Mouse (Mus musculus): ENCODE measurements around the gene Xlr4b. TPM values are rescaled to one million over a fixed set of nuclear protein-coding genes. Genes with fewer than 3 reads are reported as not detected.
A peak's percentile ranks its signal among the peaks of the same experiment; 100 is the strongest.
"Not testable (repeated sequence)": the region's sequence is repeated elsewhere in the genome, so short reads cannot be mapped to it uniquely, and the experiment has no call there.

The Xlr4b gene
- polyA plus RNA-seq (2015; fragmentation: Nextera tagmentation; extraction: Ambion mirVana): 0.34 and 0.50 TPM in 2 replicates

DNA sequence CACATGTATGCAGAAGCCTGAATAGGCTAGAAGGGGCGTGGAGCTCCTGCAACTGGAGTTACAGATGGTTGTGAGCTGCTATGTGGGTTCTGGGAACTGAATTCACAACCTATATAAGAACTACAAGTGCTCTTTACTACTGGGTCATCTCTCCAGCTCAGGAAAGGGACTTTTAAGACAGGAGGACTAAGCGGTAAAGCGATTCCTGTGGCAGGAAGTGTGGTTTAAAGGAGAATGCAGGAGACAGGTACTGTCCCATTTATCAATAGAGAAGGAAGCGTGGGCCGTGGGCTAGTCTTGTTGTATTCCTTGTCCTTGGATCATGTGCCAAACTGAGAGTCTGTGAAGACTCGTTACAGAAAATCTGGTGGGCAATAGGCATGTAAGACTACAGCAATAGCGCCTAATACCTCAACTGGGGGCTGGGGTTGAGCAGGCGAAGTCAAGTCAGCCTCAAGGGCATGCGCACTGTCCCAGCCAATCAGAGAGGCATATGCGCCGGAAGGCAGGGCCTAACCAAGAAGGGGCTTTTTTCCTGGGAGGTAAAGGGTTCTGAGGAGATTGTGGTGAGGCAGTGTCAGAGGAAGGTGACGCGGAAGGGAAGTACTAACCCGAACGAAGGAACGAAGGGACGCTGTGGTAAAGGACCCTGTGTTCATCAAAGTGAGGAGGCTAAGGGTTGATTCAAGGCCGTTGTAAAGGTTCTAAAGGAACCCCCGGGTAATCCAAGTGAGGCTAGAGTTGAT is at the start of gene Xlr4b:
Gene Xlr4b (plus strand): TSS at position 515 of the 746 bp plus-strand sequence.
- not testable (repeated sequence) for H3K4me2 ChIP-seq (replicated peaks); H3K36me3 ChIP-seq; H3K27me3 ChIP-seq; H3K4me1 ChIP-seq; H3K4me3 ChIP-seq; H3K27ac ChIP-seq (replicated peaks); H3K9ac ChIP-seq (replicated peaks); H3K9me3 ChIP-seq; ATAC-seq (replicated peaks)
- WGBS: 82% methylated on average over 19 of the region's 19 CpGs

DNA sequence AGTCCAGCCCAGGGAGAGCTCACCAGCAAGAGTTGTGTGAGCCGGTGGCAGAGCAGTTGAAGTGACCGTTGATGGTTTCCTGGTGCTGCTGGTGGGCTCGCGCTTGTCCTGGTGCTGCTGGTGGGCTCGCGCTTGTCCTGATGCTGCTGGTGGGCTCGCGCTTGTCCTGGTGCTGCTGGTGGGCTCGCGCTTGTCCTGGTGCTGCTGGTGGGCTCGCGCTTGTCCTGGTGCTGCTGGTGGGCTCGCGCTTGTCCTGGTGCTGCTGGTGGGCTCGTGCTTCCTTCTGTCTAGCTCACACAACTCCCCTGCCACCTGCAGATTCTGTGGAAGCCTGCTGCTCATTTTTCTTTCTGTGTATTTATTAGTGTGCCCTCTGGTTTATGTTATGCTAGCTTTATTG is 37.2 kb upstream of the Xlr4b start, which contains the start of gene Spin2d:
Gene Spin2d (minus strand): TSS at position 101 of the 400 bp plus-strand sequence.
- not testable (repeated sequence) for H3K4me3 ChIP-seq; H3K9me3 ChIP-seq; H3K4me2 ChIP-seq (replicated peaks); H3K9ac ChIP-seq (replicated peaks); H3K27me3 ChIP-seq; H3K36me3 ChIP-seq; H3K27ac ChIP-seq (replicated peaks); ATAC-seq (replicated peaks); H3K4me1 ChIP-seq
- 83% methylated on average over 7 of the region's 15 CpGs for WGBS

DNA sequence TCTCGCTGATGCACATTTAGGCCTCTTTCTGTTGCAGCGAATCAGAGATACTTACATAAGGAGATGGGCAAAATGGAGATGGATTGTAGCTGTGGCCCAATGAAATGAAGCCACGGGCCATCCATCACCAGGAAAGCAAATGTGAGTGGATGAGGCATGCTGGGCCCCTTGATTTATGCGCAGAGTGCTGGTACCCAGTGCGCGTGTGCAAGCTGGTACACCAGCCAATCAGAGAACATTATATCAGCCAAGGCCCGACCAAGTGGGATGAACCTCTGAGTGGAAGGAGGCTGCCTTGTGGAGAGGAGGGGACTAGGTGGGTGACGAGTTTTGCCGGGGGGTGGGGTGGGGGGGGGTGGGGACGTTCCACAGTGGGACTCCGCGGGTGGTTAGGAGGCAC is 22.2 kb upstream of the Xlr4b start, which contains the start of gene Xlr3b:
Gene Xlr3b (plus strand): TSS at position 274 of the 400 bp plus-strand sequence.
- not testable (repeated sequence) for H3K4me2 ChIP-seq (replicated peaks); H3K9me3 ChIP-seq; H3K4me3 ChIP-seq; H3K9ac ChIP-seq (replicated peaks); H3K36me3 ChIP-seq; H3K4me1 ChIP-seq; H3K27me3 ChIP-seq; H3K27ac ChIP-seq (replicated peaks)
- ATAC-seq (replicated peaks): peak; percentile 57
- WGBS: 81% methylated on average over 12 of the region's 12 CpGs

DNA sequence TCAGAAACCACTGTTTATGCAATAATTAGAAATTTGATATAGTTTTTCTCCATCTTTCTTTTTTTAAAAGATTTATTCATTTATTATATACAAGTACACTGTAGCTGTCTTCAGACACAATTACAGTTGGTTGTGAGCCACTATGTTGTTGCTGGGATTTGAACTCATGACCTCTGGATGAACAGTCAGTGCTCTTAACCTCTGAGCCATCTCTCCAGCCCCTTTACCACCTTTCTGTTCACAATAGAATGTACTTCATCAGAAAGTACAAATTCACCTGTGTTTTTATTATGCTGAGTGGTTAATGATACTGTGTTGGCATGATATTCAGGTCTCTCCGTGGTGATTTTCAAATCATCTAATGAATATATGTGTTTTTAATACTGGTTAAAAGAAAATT is 11.2 kb downstream of the Xlr4b start:
- Histone ChIP-seq H3K4me1 (no peaks in the 10 kb centered on the region), H3K4me3 (no peak overlapping the region), H3K9me3 (no peaks in the 10 kb centered on the region), H3K27ac (replicated peaks) (no peak overlapping the region), H3K9ac (replicated peaks) (no peak overlapping the region), H3K4me2 (replicated peaks) (no peak overlapping the region), H3K27me3 (no peaks in the 10 kb centered on the region), H3K36me3 (no peaks in the 10 kb centered on the region)
- ATAC-seq (replicated peaks): no peak
- WGBS: 37% methylated on average over 1 of the region's 1 CpGs

DNA sequence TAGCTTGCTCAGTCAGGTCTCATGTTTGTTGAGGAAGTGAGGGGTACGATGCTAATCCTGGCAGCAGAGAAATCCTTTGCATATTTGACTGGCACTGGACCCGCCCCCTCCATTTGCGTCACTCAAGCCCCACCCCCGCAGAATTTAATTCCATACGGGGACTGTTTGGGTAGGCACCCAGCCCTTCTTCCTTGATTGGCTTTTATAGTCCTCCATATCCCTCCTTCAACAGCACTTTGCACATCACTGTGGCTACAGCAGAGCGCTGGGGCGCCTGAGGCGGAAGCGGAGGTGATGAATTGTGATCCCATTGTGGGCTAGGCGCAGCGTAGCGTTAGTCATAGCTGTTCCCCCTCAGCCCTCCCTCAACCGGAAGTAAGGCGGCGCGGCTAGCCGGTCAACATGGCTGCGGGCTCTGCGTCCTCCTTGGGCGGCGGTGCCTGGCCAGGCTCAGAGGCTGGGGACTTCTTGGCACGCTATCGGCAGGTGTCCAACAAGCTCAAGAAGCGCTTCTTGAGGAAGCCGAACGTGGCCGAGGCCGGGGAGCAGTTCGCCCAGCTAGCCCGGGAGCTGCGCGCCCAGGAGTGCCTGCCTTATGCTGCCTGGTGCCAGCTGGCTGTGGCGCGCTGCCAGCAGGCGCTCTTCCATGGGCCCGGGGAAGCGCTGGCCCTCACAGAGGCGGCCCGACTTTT is 13.9 kb downstream of the Xlr4b start, which contains the start of gene F8a:
Gene F8a (plus strand): TSS at position 378 of the 692 bp plus-strand sequence.
- peak within 1 kb of the TSS; percentile 97 for H3K27ac ChIP-seq (replicated peaks)
- no peaks in the 10 kb centered on the region for H3K9me3 ChIP-seq
- 24% methylated on average over 36 of the region's 39 CpGs for WGBS
- peak within 1 kb of the TSS; percentile 65 for H3K4me2 ChIP-seq (replicated peaks)
- no peaks in the 10 kb centered on the region for H3K4me1 ChIP-seq
- H3K9ac ChIP-seq (replicated peaks): peak within 1 kb of the TSS; percentile 75
- H3K36me3 ChIP-seq: no peaks in the 10 kb centered on the region
- H3K27me3 ChIP-seq: no peaks in the 10 kb centered on the region
- peak; percentile 97 for ATAC-seq (replicated peaks)
- peak within 1 kb of the TSS; percentile 67 for H3K4me3 ChIP-seq

DNA sequence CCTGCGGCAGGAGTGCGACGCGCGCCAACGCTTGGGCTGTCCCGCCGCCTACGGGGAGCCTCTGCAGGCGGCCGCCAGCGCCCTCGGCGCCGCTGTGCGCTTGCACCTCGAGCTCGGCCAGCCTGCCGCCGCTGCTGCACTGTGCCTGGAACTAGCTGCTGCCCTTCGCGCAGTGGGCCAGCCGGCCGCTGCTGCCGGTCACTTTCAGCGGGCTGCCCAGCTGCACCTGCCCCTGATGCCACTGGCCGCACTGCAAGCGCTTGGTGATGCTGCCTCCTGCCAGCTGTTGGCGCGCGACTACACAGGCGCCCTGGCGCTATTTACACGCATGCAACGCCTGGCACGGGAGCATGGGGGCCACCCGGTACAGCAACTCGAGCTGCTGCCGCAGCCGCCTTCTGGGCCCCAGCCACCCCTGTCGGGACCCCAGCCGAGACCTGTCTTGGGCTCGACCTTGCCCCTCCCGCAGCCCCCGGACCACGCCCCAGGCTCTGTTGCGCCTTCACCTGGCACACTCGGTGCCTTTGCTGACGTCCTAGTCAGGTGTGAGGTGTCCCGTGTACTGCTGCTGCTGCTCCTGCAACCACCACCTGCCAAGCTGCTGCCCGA is 14.6 kb downstream of the Xlr4b start:
- WGBS: 29% methylated on average over 50 of the region's 51 CpGs
- Histone ChIP-seq H3K36me3 (no peaks in the 10 kb centered on the region), H3K9me3 (no peaks in the 10 kb centered on the region), H3K9ac (replicated peaks) (peak overlapping the region; percentile 75), H3K4me3 (peak overlapping the region; percentile 67), H3K4me2 (replicated peaks) (peak overlapping the region; percentile 65), H3K27me3 (no peaks in the 10 kb centered on the region), H3K4me1 (no peaks in the 10 kb centered on the region), H3K27ac (replicated peaks) (peak overlapping the region; percentile 97)
- ATAC-seq (replicated peaks): peak; percentile 66

DNA sequence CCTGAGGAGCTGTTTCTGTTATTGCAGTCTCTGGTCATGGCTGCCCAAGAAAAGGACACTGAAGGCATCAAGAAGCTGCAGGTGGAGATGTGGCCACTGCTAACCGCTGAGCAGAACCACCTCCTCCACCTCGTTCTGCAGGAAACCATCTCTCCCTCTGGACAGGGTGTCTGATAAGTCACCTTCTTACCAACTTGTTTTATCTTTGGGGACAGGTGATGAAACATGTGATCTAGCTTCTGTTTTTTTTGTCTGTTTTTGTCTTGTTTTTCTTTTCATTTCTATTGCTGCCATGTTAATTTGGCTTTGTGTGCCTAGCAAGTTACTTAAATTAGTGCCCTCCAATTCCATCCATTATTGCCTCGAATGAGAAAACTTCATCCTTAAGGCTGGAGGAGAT is 15.2 kb downstream of the Xlr4b start:
- WGBS: 27% methylated on average over 3 of the region's 3 CpGs
- H3K4me1 ChIP-seq: no peaks in the 10 kb centered on the region
- H3K4me3 ChIP-seq: peak overlapping the region; percentile 67
- H3K9ac ChIP-seq (replicated peaks): peak overlapping the region; percentile 75
- H3K9me3 ChIP-seq: no peaks in the 10 kb centered on the region
- ATAC-seq (replicated peaks): no peak
- peak overlapping the region; percentile 65 for H3K4me2 ChIP-seq (replicated peaks)
- no peaks in the 10 kb centered on the region for H3K27me3 ChIP-seq
- H3K27ac ChIP-seq (replicated peaks): peak overlapping the region; percentile 97
- no peaks in the 10 kb centered on the region for H3K36me3 ChIP-seq

DNA sequence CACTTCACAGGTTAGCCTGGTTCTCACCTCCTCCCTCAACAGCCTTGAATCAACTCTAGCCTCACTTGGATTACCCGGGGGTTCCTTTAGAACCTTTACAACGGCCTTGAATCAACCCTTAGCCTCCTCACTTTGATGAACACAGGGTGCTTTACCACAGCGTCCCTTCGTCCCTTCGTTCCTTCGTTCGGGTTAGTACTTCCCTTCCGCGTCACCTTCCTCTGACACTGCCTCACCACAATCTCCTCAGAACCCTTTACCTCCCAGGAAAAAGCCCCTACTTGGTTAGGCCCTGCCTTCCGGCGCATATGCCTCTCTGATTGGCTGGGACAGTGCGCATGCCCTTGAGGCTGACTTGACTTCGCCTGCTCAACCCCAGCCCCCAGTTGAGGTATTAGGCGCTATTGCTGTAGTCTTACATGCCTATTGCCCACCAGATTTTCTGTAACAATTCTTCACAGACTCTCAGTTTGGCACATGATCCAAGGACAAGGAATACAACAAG is 28.7 kb downstream of the Xlr4b start, which contains the start of gene Xlr4c:
Gene Xlr4c (minus strand): TSS at position 310 of the 505 bp plus-strand sequence.
- H3K36me3 ChIP-seq; H3K27ac ChIP-seq (replicated peaks); H3K4me2 ChIP-seq (replicated peaks); H3K9me3 ChIP-seq; H3K4me1 ChIP-seq; H3K4me3 ChIP-seq; H3K27me3 ChIP-seq; ATAC-seq (replicated peaks); H3K9ac ChIP-seq (replicated peaks): not testable (repeated sequence)
- WGBS: 91% methylated on average over 14 of the region's 14 CpGs

DNA sequence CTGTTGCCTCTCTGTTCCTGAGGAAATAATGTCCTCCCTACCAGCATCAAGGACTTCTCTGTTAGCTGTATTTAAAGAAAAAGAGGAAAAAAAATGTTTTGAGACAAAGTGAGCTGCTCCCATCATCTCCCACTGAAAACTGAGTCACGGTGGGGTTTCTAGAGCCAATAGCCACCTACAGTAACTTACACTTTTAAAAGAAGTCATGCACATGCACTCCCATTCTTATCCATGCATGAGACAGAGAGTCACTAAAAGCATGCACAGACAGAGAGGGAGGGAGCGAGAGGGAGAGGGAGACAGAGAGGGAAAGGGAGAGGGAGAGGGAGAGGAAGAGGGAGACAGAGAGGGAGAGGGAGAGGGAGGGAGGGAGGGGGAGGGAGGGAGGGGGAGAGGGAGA is 48.3 kb downstream of the Xlr4b start:
- not testable (repeated sequence) for H3K4me3 ChIP-seq; H3K27ac ChIP-seq (replicated peaks); H3K9me3 ChIP-seq; H3K36me3 ChIP-seq; H3K27me3 ChIP-seq; H3K4me1 ChIP-seq; ATAC-seq (replicated peaks); H3K4me2 ChIP-seq (replicated peaks); H3K9ac ChIP-seq (replicated peaks)
- 88% methylated on average over 1 of the region's 2 CpGs for WGBS

DNA sequence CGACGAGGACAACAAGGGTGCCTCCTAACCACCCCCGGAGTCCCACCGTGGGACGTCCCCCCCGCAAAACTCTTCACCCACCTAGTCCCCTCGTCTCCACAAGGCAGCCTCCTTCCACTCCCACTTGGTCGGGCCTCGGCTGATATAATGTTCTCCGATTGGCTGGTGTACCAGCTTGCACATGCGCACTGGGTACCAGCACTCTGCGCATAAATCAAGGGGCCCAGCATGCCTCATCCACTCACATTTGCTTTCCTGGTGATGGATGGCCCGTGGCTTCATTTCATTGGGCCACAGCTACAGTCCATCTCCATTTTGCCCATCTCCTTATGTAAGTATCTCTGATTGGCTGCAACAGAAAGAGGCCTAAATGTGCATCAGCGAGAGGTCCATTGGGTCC is 51.1 kb downstream of the Xlr4b start, which contains the start of gene Xlr3c:
Gene Xlr3c (minus strand): TSS at position 121 of the 400 bp plus-strand sequence.
- H3K4me1 ChIP-seq; ATAC-seq (replicated peaks); H3K36me3 ChIP-seq; H3K4me3 ChIP-seq; H3K27me3 ChIP-seq; H3K27ac ChIP-seq (replicated peaks); H3K9ac ChIP-seq (replicated peaks); H3K4me2 ChIP-seq (replicated peaks); H3K9me3 ChIP-seq: not testable (repeated sequence)
- 91% methylated on average over 14 of the region's 14 CpGs for WGBS

Data from forebrain, embryonic 15.5 days (tissue).